Mouse (Mus musculus): ENCODE data around the gene Mrgprb3.

Mrgprb3 gene

GRCm38 (mm10) chr7:48643711-48644110 is at the start of gene Mrgprb3:
Mrgprb3 (minus strand) TSS chr7:48643811.
- DNase-seq (ENCODE audit: inconsistent age in 2 of 2, low spot score in 1 of 2): no peak

Measured in adrenal gland, adult (tissue).